Mouse (Mus musculus): Measurements from ENCODE around the gene Otop2. TPM values are rescaled to one million over a fixed set of nuclear protein-coding genes. Genes with fewer than 3 reads are reported as not detected.

The Otop2 gene
- polyA plus RNA-seq, 1 experiment from 2014 or later: not detected

DNA sequence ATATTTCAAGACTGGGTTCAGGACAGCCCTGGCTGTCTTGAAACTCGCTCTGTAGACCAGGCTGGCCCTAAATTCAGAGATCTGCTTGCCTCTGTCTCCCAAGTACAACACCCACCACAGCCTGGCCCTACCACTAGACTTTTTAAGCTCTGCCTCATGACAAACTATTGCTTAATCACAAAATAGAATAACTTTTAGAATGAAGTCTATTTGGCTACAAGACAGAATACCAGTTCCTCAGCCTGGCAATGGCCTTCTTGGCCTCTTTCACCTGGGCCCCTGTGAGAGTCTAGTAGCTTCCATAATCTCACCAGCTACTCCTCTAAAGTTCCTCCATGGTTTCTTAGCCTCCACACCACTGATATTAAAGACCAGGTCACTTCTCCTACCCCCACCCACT, 16.6 kb upstream of the Otop2 start:
- WGBS: 90% methylated on average over 1 of the region's 1 CpGs
- Histone ChIP-seq H3K9ac (ENCODE audit: low read depth, low read length) (no peak overlapping the region), H3K4me1 (replicated peaks; ENCODE audit: control insufficient read depth, insufficient read depth, low read length) (no peaks in the 10 kb centered on the region), H3K4me3 (ENCODE audit: low read depth, low read length) (no peak overlapping the region), H3K27me3 (ENCODE audit: control insufficient read depth, insufficient read depth, low read length) (no peaks in the 10 kb centered on the region), H3K27ac (ENCODE audit: low read depth, low read length) (no peak overlapping the region), H3K9me3 (ENCODE audit: control insufficient read depth, low read length) (no peaks in the 10 kb centered on the region), H3K4me2 (replicated peaks; ENCODE audit: low read depth, low read length) (no peak overlapping the region), H3K36me3 (ENCODE audit: control insufficient read depth, insufficient read depth, low read length) (no peaks in the 10 kb centered on the region)
- DNase-seq (ENCODE audit: low spot score) (no peak), ATAC-seq (ENCODE audit: low FRiP score) (no peak)

DNA sequence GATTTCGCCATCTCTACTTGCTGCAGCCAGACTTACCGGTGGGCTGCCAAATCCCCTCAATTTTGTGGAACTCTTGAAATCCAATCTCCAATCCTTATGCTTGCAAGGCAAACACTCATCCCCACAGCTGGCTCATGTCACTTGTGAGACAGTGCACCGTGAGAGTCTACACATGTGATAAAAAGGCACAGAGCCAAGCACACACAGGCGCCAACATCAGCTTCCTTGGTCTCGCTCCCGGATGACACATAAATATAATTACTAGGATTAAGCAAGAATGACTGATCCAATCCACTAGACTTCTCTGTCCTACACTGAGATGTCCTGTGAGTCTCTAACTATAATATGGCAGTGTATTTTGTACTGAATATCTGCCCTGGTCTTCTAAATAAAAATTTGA, 16.0 kb upstream of the Otop2 start:
- no peak for DNase-seq (ENCODE audit: low spot score)
- Histone ChIP-seq H3K36me3 (ENCODE audit: control insufficient read depth, insufficient read depth, low read length) (no peaks in the 10 kb centered on the region), H3K27me3 (ENCODE audit: control insufficient read depth, insufficient read depth, low read length) (no peaks in the 10 kb centered on the region), H3K4me1 (replicated peaks; ENCODE audit: control insufficient read depth, insufficient read depth, low read length) (no peaks in the 10 kb centered on the region), H3K9me3 (ENCODE audit: control insufficient read depth, low read length) (no peaks in the 10 kb centered on the region), H3K9ac (ENCODE audit: low read depth, low read length) (no peak overlapping the region), H3K27ac (ENCODE audit: low read depth, low read length) (no peak overlapping the region), H3K4me2 (replicated peaks; ENCODE audit: low read depth, low read length) (no peak overlapping the region), H3K4me3 (ENCODE audit: low read depth, low read length) (no peak overlapping the region)
- WGBS: 91% methylated on average over 6 of the region's 6 CpGs
- no peak for ATAC-seq (ENCODE audit: low FRiP score)

DNA sequence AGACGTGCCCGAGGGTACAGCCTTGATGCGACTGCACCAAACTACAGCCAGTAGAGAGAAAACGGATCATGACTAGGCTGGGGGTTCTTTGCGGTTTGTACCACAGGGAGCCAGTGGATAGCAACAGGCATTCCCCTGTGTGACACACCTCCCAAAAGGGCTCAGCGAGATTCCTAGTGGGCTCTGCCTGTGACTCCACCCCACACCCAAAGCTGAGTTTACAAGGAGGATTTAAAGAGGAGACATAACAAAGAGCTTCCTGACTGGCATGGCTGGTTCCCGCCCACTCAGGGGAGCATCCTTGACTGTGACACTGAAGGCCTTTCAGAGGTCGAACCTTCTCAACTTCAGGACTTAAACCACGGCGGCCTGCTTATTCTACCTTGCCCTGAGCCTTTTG, 15.5 kb upstream of the Otop2 start:
- H3K27me3 ChIP-seq (ENCODE audit: control insufficient read depth, insufficient read depth, low read length): peaks cover 3% of the 10 kb centered on the region; the same call in 1 of the 2 replicates
- H3K4me3 ChIP-seq (ENCODE audit: low read depth, low read length): no peak overlapping the region
- no peak overlapping the region for H3K9ac ChIP-seq (ENCODE audit: low read depth, low read length)
- no peak for DNase-seq (ENCODE audit: low spot score)
- no peaks in the 10 kb centered on the region for H3K36me3 ChIP-seq (ENCODE audit: control insufficient read depth, insufficient read depth, low read length)
- 79% methylated on average over 10 of the region's 10 CpGs for WGBS
- H3K4me1 ChIP-seq (replicated peaks; ENCODE audit: control insufficient read depth, insufficient read depth, low read length): no peaks in the 10 kb centered on the region
- H3K9me3 ChIP-seq (ENCODE audit: control insufficient read depth, low read length): no peaks in the 10 kb centered on the region
- ATAC-seq (ENCODE audit: low FRiP score): no peak
- no peak overlapping the region for H3K27ac ChIP-seq (ENCODE audit: low read depth, low read length)
- no peak overlapping the region for H3K4me2 ChIP-seq (replicated peaks; ENCODE audit: low read depth, low read length)

DNA sequence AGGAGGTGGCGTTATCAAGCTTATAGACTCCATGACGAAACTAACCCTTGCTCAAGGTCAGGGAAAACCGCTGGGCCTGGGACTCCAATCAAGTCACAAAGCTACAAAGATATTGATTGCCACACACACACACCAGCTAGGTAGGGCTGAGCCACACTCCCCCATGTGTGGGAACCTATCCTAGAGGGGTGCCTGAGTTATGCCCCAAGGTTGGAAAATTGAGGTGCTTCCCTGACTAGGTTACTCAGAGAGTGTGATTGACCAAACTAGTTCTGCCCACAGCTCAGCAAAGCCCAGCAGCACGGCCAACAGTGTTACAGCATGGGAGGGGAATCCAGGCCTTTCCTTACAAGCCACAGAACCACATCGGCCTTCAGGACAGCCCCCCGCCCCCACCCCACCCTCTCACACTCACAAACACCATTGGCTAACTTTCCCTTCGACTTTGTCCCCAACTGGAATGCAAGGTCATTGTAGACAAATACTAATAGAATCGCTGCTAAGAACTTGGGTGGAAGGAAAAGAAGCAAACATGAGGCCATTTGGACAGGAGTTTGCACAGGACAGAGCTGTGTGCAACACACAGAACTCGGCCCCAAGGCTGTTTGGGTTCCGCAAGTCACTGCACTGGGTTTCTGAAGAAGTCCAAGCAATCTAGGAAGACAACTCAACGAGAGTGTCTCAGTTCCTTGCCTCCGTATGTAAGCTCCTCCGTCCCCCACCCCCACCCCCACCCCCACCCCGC, 14.2 kb upstream of the Otop2 start:
- H3K27ac ChIP-seq (ENCODE audit: low read depth, low read length): no peak overlapping the region
- no peaks in the 10 kb centered on the region for H3K9me3 ChIP-seq (ENCODE audit: control insufficient read depth, low read length)
- ATAC-seq (ENCODE audit: low FRiP score): no peak
- peaks cover 5% of the 10 kb centered on the region; the same call in 1 of the 2 replicates for H3K4me1 ChIP-seq (replicated peaks; ENCODE audit: control insufficient read depth, insufficient read depth, low read length)
- no peak for DNase-seq (ENCODE audit: low spot score)
- 65% methylated on average over 14 of the region's 14 CpGs for WGBS
- no peaks in the 10 kb centered on the region for H3K36me3 ChIP-seq (ENCODE audit: control insufficient read depth, insufficient read depth, low read length)
- peaks cover 5% of the 10 kb centered on the region; the same call in 1 of the 2 replicates for H3K27me3 ChIP-seq (ENCODE audit: control insufficient read depth, insufficient read depth, low read length)
- H3K4me3 ChIP-seq (ENCODE audit: low read depth, low read length): no peak overlapping the region
- no peak overlapping the region for H3K9ac ChIP-seq (ENCODE audit: low read depth, low read length)
- no peak overlapping the region for H3K4me2 ChIP-seq (replicated peaks; ENCODE audit: low read depth, low read length)

DNA sequence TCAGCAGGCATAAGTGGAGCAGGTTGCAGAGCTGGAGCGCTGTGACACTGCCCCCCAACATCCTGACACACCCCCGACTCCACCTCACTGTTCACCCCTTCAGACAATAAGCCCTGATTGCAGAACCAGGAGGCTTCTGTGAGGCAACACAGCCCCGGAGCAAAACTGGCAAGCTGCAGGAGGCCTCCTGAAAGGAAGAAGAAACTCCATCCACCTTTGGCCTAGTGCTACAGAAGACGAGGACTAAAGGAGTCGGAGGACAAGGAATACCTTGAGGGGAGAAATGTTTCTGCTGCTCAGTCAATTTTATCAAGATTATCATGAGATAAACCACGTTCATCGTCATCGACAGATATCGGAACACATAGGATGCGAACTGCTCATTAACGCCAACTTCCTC, 11.0 kb upstream of the Otop2 start:
- Histone ChIP-seq H3K27ac (ENCODE audit: low read depth, low read length) (no peak overlapping the region), H3K36me3 (ENCODE audit: control insufficient read depth, insufficient read depth, low read length) (no peaks in the 10 kb centered on the region), H3K27me3 (ENCODE audit: control insufficient read depth, insufficient read depth, low read length) (peaks cover 9% of the 10 kb centered on the region), H3K4me3 (ENCODE audit: low read depth, low read length) (no peak overlapping the region), H3K4me2 (replicated peaks; ENCODE audit: low read depth, low read length) (no peak overlapping the region), H3K9ac (ENCODE audit: low read depth, low read length) (no peak overlapping the region), H3K9me3 (ENCODE audit: control insufficient read depth, low read length) (no peaks in the 10 kb centered on the region), H3K4me1 (replicated peaks; ENCODE audit: control insufficient read depth, insufficient read depth, low read length) (peaks cover 5% of the 10 kb centered on the region; the same call in 1 of the 2 replicates)
- ATAC-seq (ENCODE audit: low FRiP score) (no peak), DNase-seq (ENCODE audit: low spot score) (no peak)
- WGBS: 91% methylated on average over 11 of the region's 11 CpGs

DNA sequence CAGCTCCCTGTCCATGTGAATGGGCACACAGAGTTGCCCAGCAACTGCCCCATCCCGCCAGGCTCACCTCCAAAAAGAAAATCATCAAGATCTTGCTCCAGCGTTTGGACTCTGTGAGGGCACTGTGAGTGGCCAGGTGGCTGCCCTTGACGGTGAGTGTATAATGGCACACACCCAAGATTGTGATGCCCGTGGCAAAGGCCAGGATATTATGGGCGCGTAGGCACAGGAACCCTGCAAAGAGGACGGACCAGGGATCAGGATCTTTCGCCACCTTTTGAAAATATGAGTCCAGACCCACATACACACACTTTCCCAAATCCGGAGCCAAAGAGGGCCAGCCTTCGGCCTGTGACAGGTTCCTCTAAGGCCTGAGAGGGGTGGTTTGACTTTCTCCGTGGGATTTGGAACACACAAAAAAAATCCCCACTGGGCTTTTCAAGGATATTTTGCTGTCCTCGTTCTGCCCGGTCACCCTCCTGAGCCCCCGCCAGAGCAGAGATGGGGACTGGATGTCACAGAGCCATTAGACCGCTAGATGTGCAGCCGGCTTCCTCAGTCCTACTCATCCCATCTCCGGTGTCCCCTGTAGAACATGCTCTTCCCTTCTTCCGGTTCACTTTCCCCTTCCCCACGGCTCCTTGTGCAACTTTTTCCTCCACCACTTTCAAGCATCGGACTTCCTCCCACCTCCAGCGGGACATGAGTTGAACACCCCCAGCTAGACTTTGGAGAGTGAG, 10.3 kb upstream of the Otop2 start:
- ATAC-seq (ENCODE audit: low FRiP score) (no peak), DNase-seq (ENCODE audit: low spot score) (no peak)
- Histone ChIP-seq H3K27ac (ENCODE audit: low read depth, low read length) (no peak overlapping the region), H3K4me1 (replicated peaks; ENCODE audit: control insufficient read depth, insufficient read depth, low read length) (peaks cover 5% of the 10 kb centered on the region; the same call in 1 of the 2 replicates), H3K9ac (ENCODE audit: low read depth, low read length) (peak overlapping the region; percentile 50; the same call in 1 of the 2 replicates), H3K4me3 (ENCODE audit: low read depth, low read length) (peak overlapping the region; percentile 41), H3K27me3 (ENCODE audit: control insufficient read depth, insufficient read depth, low read length) (peaks cover 9% of the 10 kb centered on the region), H3K36me3 (ENCODE audit: control insufficient read depth, insufficient read depth, low read length) (no peaks in the 10 kb centered on the region), H3K4me2 (replicated peaks; ENCODE audit: low read depth, low read length) (peak overlapping the region; percentile 79), H3K9me3 (ENCODE audit: control insufficient read depth, low read length) (no peaks in the 10 kb centered on the region)
- WGBS: 57% methylated on average over 21 of the region's 21 CpGs

DNA sequence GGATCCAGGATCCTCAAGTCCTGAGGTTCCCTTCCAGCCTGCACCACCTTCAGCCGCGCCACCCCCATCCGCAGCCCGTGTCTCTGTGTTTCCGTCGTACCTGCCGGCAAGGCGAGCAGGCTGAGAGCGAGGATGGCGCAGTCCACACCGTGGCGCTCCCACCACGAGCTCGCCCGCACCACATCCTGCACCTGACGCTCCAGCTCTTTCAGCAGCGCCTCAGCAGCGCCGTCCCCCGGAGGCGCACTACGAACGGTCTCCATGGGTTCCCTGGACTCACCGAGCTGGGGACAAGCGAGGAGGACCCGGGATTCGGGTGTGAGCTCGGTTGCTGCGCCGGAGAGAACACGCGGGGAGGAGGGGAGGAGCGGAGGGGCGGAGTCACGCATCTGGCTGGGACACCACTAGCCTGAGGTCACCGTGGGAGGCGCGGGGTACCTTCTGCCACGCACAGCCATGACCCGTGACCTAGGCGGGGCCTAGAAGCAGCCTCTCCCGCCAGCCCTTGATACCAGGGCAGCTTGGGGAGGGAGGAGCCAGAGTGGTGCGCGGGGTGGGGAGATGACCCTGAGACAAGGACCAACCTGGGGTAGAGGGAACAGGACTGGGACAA, 9.6 kb upstream of the Otop2 start, which contains the start of gene Fads6:
Gene Fads6, minus strand, starts transcription at position 450 of the 613 bp plus-strand sequence.
- ATAC-seq (ENCODE audit: low FRiP score): peak; percentile 53
- peak; percentile 64 for DNase-seq (ENCODE audit: low spot score)
- Histone ChIP-seq H3K27ac (ENCODE audit: low read depth, low read length) (peak within 1 kb of the TSS; percentile 27; the same call in 1 of the 2 replicates), H3K9ac (ENCODE audit: low read depth, low read length) (peak within 1 kb of the TSS; percentile 50; the same call in 1 of the 2 replicates), H3K4me2 (replicated peaks; ENCODE audit: low read depth, low read length) (peak within 1 kb of the TSS; percentile 79), H3K4me3 (ENCODE audit: low read depth, low read length) (peak within 1 kb of the TSS; percentile 41), H3K36me3 (ENCODE audit: control insufficient read depth, insufficient read depth, low read length) (no peaks in the 10 kb centered on the region), H3K9me3 (ENCODE audit: control insufficient read depth, low read length) (no peaks in the 10 kb centered on the region), H3K27me3 (ENCODE audit: control insufficient read depth, insufficient read depth, low read length) (peaks cover 9% of the 10 kb centered on the region), H3K4me1 (replicated peaks; ENCODE audit: control insufficient read depth, insufficient read depth, low read length) (peaks cover 5% of the 10 kb centered on the region; the same call in 1 of the 2 replicates)
- WGBS: under 1% methylated on average over 44 of the region's 44 CpGs

DNA sequence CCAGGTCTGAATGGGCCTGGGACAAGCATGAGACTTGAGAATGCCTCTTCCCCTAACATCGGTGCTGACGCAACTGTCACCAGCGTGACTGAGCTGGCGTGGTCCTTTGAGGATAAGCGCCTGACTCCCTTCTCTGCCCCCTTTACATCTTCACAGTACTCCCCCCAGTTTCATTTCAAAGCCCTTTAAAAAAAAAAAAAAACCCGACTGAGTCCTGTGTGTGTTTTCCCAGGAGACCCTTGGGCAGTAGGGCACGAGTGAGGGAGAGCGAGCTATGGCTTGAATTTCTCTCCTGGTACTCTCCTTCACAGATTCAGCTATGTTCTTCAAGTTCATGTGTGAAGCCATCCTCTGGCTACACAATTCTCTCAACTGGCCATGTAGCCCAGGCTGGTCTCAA, 8.8 kb upstream of the Otop2 start:
- ATAC-seq (ENCODE audit: low FRiP score) (no peak), DNase-seq (ENCODE audit: low spot score) (no peak)
- Histone ChIP-seq H3K36me3 (ENCODE audit: control insufficient read depth, insufficient read depth, low read length) (no peaks in the 10 kb centered on the region), H3K4me1 (replicated peaks; ENCODE audit: control insufficient read depth, insufficient read depth, low read length) (peaks cover 5% of the 10 kb centered on the region; the same call in 1 of the 2 replicates), H3K4me2 (replicated peaks; ENCODE audit: low read depth, low read length) (no peak overlapping the region), H3K4me3 (ENCODE audit: low read depth, low read length) (no peak overlapping the region), H3K9ac (ENCODE audit: low read depth, low read length) (no peak overlapping the region), H3K27ac (ENCODE audit: low read depth, low read length) (no peak overlapping the region), H3K27me3 (ENCODE audit: control insufficient read depth, insufficient read depth, low read length) (peaks cover 9% of the 10 kb centered on the region), H3K9me3 (ENCODE audit: control insufficient read depth, low read length) (no peaks in the 10 kb centered on the region)
- WGBS: 69% methylated on average over 8 of the region's 8 CpGs

All from hindbrain, embryonic 11.5 days (tissue).